Mouse (Mus musculus): ENCODE data around the gene Fntb. TPM values are rescaled to one million over a fixed set of nuclear protein-coding genes. Genes with fewer than 3 reads are reported as not detected.

The Fntb gene
- polyA plus RNA-seq, 1 experiment: 23.8 TPM

DNA sequence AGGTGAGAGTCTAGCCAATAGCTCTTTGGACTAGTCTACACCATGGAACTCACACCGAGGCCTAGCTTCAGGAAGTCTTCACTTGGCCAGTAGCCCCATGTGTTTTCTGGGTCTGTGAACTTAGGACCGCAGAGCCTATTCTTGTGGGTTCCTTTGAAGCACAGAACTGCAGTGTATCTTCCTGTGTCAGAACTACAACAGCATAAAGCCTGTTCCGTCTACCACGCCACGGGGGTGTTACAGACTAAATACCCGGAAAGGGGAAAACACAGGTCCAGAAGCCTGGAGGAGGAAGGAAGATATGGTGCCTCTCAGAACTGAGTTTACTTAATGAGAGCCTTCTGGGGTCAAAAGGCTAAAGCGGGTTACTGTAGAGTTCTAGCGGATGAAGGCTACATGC lies 157.7 kb downstream of the Fntb start:
- no peaks in the 10 kb centered on the region for H3K27me3 ChIP-seq (ENCODE audit: control insufficient read depth, insufficient read depth, insufficient read length)
- no peaks in the 10 kb centered on the region for H3K79me2 ChIP-seq (ENCODE audit: control insufficient read depth, insufficient read depth)
- no peak overlapping the region for H3ac ChIP-seq (ENCODE audit: control insufficient read depth, insufficient read length)
- H3K4me3 ChIP-seq: no peak overlapping the region
- H3K36me3 ChIP-seq (ENCODE audit: control insufficient read depth, insufficient read depth): no peaks in the 10 kb centered on the region
- TF ChIP-seq USF1 (IDR thresholded peaks at IDR 0.05; ENCODE audit: low read depth) (no peak), POLR2AphosphoS2 (IDR thresholded peaks at IDR 0.05; ENCODE audit: insufficient read length, low read depth) (no peak), REST (IDR thresholded peaks at IDR 0.05; ENCODE audit: insufficient read depth, insufficient read length) (no peak), MAX (IDR thresholded peaks at IDR 0.05; ENCODE audit: low read depth) (no peak), TCF3 (IDR thresholded peaks at IDR 0.05; ENCODE audit: insufficient read length, low read depth) (no peak)
- no peak overlapping the region for H3K4me2 ChIP-seq (ENCODE audit: low read depth)

DNA sequence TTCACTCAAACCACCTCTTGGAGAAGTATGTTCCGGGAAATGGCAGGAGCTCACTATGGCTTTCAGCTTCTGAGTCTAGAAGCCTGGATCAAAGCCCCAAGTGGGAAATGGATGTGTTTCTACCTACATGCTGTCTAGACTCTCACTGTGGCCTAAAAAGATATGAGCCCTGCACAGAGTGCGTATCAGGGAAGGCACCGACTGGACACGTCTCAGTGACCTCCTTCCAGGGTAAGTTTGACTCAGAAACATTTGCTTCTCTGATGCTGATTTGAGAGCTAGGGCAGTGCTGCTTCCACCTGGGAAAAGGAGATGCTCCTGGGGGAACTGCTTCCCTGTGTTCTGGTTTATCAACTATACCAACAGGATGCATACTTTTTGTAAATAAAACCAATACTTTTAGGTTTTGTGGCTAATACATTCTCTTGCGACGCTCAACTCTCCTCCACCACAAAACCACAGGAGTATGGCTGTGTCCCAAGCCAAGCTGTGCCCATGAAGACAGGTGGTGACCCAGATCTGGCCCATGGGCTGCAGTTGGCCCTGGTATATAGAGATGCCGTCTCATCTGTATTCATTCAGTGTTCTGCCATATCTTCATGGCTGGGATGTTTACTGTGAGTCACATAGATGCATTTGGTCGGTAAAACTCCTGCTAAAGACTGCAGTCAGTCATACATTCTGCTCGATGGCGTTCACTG lies 159.7 kb downstream of the Fntb start:
- H3K4me3 ChIP-seq: no peak overlapping the region
- peak overlapping the region; percentile 19 for H3K4me2 ChIP-seq (ENCODE audit: low read depth)
- H3ac ChIP-seq (ENCODE audit: control insufficient read depth, insufficient read length): no peak overlapping the region
- H3K27me3 ChIP-seq (ENCODE audit: control insufficient read depth, insufficient read depth, insufficient read length): no peaks in the 10 kb centered on the region
- H3K36me3 ChIP-seq (ENCODE audit: control insufficient read depth, insufficient read depth): no peaks in the 10 kb centered on the region
- TF ChIP-seq USF1 (IDR thresholded peaks at IDR 0.05; ENCODE audit: low read depth): no peak
- TF ChIP-seq TCF12 (IDR thresholded peaks at IDR 0.05; ENCODE audit: insufficient read depth, poor library complexity, severe bottlenecking): peak; percentile 15
- no peak for TF ChIP-seq MAX (IDR thresholded peaks at IDR 0.05; ENCODE audit: low read depth)
- TF ChIP-seq MYOD1 (IDR thresholded peaks at IDR 0.05; ENCODE audit: control insufficient read depth in 1 of 3, insufficient read length in 2 of 3, low read depth in 2 of 3): peak in 2 of 3 experiments; percentile 77 to 90
- peak in 2 of 3 experiments; percentile 74 to 84 for TF ChIP-seq MYOG (IDR thresholded peaks at IDR 0.05; ENCODE audit: control insufficient read depth in 1 of 3, insufficient read depth in 1 of 3, insufficient read length in 2 of 3, low read depth in 2 of 3)
- peak; percentile 7 for TF ChIP-seq TCF3 (IDR thresholded peaks at IDR 0.05; ENCODE audit: insufficient read length, low read depth)
- no peaks in the 10 kb centered on the region for H3K79me2 ChIP-seq (ENCODE audit: control insufficient read depth, insufficient read depth)

DNA sequence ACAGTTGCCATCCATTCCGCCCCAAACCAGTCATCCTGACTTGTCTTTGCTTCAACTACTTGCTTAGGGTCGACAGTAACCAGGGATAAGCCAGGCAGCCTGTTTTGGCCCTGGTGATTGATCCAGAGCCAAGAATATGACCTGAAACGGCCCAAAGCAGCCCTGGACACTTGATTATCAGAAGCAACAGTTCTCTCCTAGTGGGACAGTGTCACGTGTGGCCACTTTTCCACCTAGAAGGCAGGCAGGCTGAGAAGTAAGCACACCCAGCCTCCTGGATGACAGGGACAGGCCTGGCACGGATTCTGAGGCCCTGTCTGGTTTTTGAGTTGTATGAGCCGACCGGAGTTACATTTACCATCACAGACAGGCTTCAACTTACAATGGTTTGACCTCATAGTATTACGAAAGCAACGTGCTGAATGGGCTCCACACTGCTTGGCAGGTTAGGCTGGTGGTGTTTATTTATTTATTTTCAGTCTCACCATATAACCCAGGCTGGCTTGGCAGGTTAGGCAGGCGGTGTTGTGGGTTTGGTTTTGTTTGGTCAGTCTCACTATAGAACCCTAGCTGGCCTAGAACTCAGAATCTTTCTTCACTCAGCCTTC lies 161.1 kb downstream of the Fntb start:
- no peak overlapping the region for H3ac ChIP-seq (ENCODE audit: control insufficient read depth, insufficient read length)
- H3K79me2 ChIP-seq (ENCODE audit: control insufficient read depth, insufficient read depth): no peaks in the 10 kb centered on the region
- H3K36me3 ChIP-seq (ENCODE audit: control insufficient read depth, insufficient read depth): no peaks in the 10 kb centered on the region
- no peak overlapping the region for H3K4me3 ChIP-seq
- H3K4me2 ChIP-seq (ENCODE audit: low read depth): no peak overlapping the region
- no peaks in the 10 kb centered on the region for H3K27me3 ChIP-seq (ENCODE audit: control insufficient read depth, insufficient read depth, insufficient read length)
- TF ChIP-seq TCF3 (IDR thresholded peaks at IDR 0.05; ENCODE audit: insufficient read length, low read depth) (no peak), TCF12 (IDR thresholded peaks at IDR 0.05; ENCODE audit: insufficient read depth, poor library complexity, severe bottlenecking) (no peak), POLR2A (IDR thresholded peaks at IDR 0.05; ENCODE audit: insufficient read length, low read depth) (no peak), USF1 (IDR thresholded peaks at IDR 0.05; ENCODE audit: low read depth) (no peak), MAX (IDR thresholded peaks at IDR 0.05; ENCODE audit: low read depth) (no peak), POLR2AphosphoS2 (IDR thresholded peaks at IDR 0.05; ENCODE audit: insufficient read length, low read depth) (no peak), SRF (IDR thresholded peaks at IDR 0.05; ENCODE audit: control insufficient read depth, insufficient read length, low read depth) (no peak), CEBPB (IDR thresholded peaks at IDR 0.05; ENCODE audit: insufficient read depth, poor library complexity, severe bottlenecking) (no peak), MYOG (IDR thresholded peaks at IDR 0.05; ENCODE audit: control insufficient read depth in 1 of 3, insufficient read depth in 1 of 3, insufficient read length in 2 of 3, low read depth in 2 of 3) (no peak), E2F4 (IDR thresholded peaks at IDR 0.05; ENCODE audit: insufficient read depth) (no peak), REST (IDR thresholded peaks at IDR 0.05; ENCODE audit: insufficient read depth, insufficient read length) (no peak), MYOD1 (IDR thresholded peaks at IDR 0.05; ENCODE audit: control insufficient read depth in 1 of 3, insufficient read length in 2 of 3, low read depth in 2 of 3) (no peak)

DNA sequence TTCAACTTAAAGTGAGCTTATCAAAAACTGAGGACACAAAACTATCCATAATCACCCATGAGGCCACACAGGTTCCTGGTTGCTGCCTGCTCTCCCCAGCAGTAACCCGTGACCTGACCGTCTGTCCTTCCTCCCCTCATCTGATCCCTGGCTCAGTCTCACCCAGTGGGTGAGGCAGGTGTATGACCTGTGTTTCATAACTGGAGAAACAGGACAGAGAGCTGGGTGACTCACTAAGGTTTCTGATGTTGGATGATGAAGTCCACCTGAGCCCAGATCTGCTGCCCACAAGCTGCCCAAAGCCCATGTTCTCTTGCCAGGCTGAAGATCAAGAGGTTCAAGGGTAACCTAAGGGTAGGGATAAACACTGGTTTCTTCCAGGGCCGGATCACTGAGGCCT lies 161.6 kb downstream of the Fntb start:
- no peak for TF ChIP-seq MYOD1 (IDR thresholded peaks at IDR 0.05; ENCODE audit: control insufficient read depth in 1 of 3, insufficient read length in 2 of 3, low read depth in 2 of 3)
- no peak for TF ChIP-seq TCF3 (IDR thresholded peaks at IDR 0.05; ENCODE audit: insufficient read length, low read depth)
- H3K36me3 ChIP-seq (ENCODE audit: control insufficient read depth, insufficient read depth): no peaks in the 10 kb centered on the region
- no peaks in the 10 kb centered on the region for H3K27me3 ChIP-seq (ENCODE audit: control insufficient read depth, insufficient read depth, insufficient read length)
- no peak overlapping the region for H3ac ChIP-seq (ENCODE audit: control insufficient read depth, insufficient read length)
- no peak overlapping the region for H3K4me2 ChIP-seq (ENCODE audit: low read depth)
- H3K79me2 ChIP-seq (ENCODE audit: control insufficient read depth, insufficient read depth): no peaks in the 10 kb centered on the region
- no peak overlapping the region for H3K4me3 ChIP-seq

DNA sequence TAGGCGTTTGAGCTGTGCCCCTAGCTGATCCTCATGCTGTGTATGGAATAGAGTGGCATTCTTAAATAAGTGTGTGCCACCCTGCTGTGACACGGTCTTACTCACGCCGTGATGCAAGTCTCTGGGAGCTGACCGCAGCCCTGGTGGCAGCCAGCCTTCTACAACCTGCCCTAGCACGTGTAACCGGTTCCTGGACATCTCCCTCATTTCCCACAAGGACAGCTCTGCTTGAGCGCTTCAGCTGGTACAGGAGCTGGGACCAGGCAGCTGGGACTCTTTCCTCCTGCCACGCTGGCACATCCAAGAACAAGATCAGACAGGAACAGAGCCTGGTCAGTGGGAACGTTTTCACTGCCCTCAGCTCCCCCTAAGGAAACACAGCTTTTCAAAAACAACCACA lies 162.2 kb downstream of the Fntb start:
- H3K4me3 ChIP-seq: no peak overlapping the region
- no peaks in the 10 kb centered on the region for H3K27me3 ChIP-seq (ENCODE audit: control insufficient read depth, insufficient read depth, insufficient read length)
- TF ChIP-seq MYOD1 (IDR thresholded peaks at IDR 0.05; ENCODE audit: control insufficient read depth in 1 of 3, insufficient read length in 2 of 3, low read depth in 2 of 3) (no peak), MYOG (IDR thresholded peaks at IDR 0.05; ENCODE audit: control insufficient read depth in 1 of 3, insufficient read depth in 1 of 3, insufficient read length in 2 of 3, low read depth in 2 of 3) (no peak), TCF12 (IDR thresholded peaks at IDR 0.05; ENCODE audit: insufficient read depth, poor library complexity, severe bottlenecking) (no peak), REST (IDR thresholded peaks at IDR 0.05; ENCODE audit: insufficient read depth, insufficient read length) (no peak), USF1 (IDR thresholded peaks at IDR 0.05; ENCODE audit: low read depth) (no peak), TCF3 (IDR thresholded peaks at IDR 0.05; ENCODE audit: insufficient read length, low read depth) (no peak), MAX (IDR thresholded peaks at IDR 0.05; ENCODE audit: low read depth) (no peak), SRF (IDR thresholded peaks at IDR 0.05; ENCODE audit: control insufficient read depth, insufficient read length, low read depth) (no peak), POLR2AphosphoS2 (IDR thresholded peaks at IDR 0.05; ENCODE audit: insufficient read length, low read depth) (no peak), E2F4 (IDR thresholded peaks at IDR 0.05; ENCODE audit: insufficient read depth) (no peak)
- H3K4me2 ChIP-seq (ENCODE audit: low read depth): no peak overlapping the region
- no peak overlapping the region for H3ac ChIP-seq (ENCODE audit: control insufficient read depth, insufficient read length)
- no peaks in the 10 kb centered on the region for H3K36me3 ChIP-seq (ENCODE audit: control insufficient read depth, insufficient read depth)
- no peaks in the 10 kb centered on the region for H3K79me2 ChIP-seq (ENCODE audit: control insufficient read depth, insufficient read depth)

All from myocyte (in vitro differentiated cells).